Mouse (Mus musculus): Measurements from ENCODE around the gene Ppm1h. TPM values are rescaled to one million over a fixed set of nuclear protein-coding genes. Genes with fewer than 3 reads are reported as not detected.

Ppm1h gene
- total RNA-seq, 2 experiments from 2014 or later, result 5.0 to 6.5 TPM

GRCm38 (mm10) chr10:122696335-122696734 is 17.8 kb downstream of the Ppm1h start:
- ATAC-seq (replicated peaks; ENCODE audit: low FRiP score, poor library complexity, severe bottlenecking), result no peak

DNA sequence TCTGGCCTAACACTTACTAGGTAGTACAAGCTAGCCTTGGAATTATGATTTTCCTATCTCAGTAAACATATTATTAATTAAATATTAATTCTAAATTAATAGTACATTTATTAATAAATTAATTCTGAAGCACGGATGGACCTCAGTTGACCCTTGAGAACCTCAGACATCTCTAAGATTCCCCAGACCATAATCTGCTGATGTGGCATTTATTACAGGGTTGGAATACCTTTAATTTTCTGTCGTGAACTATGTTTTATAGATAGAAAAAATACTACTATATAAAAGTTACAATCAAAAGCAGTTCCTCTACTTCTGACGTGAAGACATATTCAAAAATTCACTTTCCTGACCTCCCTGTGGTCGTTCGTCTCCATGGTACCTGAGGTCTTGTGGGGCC is 19.8 kb downstream of the Ppm1h start:
- ATAC-seq (replicated peaks; ENCODE audit: low FRiP score, poor library complexity, severe bottlenecking), result no peak

DNA sequence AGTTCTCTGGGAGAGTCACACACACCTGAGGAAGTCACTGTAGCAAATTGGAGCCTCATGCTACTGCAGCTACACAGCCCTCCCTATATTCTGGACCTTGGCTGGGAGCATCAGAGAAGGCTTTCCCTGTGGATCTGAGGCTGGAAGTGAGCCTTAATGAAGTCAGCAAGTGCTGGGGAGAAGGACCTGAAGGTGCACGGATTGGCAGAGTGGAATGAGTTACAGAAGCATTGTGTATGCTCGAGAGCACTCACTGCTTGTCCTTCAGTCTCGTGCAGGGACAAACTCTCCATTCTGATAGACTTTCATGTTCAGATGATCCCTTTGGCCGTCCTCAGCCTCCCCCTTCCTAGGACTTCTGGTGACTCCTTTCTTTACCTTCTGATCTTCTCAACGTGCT is 26.3 kb downstream of the Ppm1h start:
- no peak for ATAC-seq (replicated peaks; ENCODE audit: low FRiP score, poor library complexity, severe bottlenecking)

- no peak for ATAC-seq (replicated peaks; ENCODE audit: low FRiP score, poor library complexity, severe bottlenecking)
Measured at GRCm38 (mm10) chr10:122705457-122705856, 26.9 kb downstream of the Ppm1h start.

GRCm38 (mm10) chr10:122711381-122711811 is 32.8 kb downstream of the Ppm1h start:
- ATAC-seq (replicated peaks; ENCODE audit: low FRiP score, poor library complexity, severe bottlenecking), result no peak

DNA sequence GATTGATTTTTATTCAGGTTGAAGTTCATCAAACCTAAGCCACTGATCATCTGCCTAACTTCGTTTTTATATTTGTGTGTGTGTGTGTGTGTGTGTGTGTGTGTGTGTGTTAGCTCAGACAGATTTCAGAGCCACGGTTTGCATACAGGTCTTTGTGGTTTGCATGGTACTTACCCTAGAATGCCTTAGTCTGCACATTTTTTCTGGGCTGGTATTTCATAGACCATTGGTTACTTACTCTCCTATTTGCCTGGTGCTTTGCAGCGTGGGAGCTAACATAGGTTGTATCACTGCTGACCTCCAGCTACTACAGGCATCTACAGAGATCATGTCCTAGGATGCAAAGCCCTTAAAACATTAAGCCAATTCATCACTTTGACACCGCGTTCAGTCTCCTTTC is 33.7 kb downstream of the Ppm1h start:
- no peak for ATAC-seq (replicated peaks; ENCODE audit: low FRiP score, poor library complexity, severe bottlenecking)

DNA sequence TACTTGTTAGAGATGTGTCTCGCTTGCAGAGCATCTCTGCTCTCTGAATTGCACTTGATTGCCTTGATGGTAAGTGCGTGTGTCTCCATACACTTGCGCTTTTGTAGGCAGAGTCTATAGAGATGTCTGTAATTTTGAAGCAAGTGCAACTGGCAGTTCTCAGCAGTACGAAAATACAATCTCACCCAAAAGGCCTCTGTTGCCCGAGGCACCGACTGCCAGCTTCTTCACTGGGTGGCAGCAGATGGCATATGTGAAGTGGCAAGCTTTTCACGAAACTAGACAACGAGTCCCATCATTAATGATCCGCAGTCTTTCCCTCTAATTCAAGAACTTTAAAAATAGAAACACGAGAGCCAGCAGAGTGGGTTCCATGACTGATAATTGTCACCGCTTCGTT is 37.3 kb downstream of the Ppm1h start:
- no peak for ATAC-seq (replicated peaks; ENCODE audit: low FRiP score, poor library complexity, severe bottlenecking)

DNA sequence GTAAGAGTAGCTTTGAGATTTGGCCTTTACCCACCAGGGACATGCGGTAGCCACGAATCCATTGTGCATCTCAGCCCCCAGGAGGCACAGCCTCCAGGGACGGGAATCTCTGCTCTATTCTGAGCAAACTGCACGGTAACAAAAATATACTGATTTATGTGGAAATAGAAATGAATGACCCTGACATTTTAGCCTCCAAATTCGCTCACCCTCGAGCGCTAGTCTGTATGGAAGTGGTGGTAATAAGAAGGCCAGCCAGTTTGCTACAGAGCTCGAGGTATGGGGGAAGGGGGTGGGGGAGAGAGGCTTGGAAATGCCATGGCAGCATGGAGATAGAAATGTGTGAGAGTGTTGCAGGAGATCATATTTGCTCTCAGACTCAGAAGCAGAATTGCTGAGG is 37.7 kb downstream of the Ppm1h start:
- ATAC-seq (replicated peaks; ENCODE audit: low FRiP score, poor library complexity, severe bottlenecking), result no peak

DNA sequence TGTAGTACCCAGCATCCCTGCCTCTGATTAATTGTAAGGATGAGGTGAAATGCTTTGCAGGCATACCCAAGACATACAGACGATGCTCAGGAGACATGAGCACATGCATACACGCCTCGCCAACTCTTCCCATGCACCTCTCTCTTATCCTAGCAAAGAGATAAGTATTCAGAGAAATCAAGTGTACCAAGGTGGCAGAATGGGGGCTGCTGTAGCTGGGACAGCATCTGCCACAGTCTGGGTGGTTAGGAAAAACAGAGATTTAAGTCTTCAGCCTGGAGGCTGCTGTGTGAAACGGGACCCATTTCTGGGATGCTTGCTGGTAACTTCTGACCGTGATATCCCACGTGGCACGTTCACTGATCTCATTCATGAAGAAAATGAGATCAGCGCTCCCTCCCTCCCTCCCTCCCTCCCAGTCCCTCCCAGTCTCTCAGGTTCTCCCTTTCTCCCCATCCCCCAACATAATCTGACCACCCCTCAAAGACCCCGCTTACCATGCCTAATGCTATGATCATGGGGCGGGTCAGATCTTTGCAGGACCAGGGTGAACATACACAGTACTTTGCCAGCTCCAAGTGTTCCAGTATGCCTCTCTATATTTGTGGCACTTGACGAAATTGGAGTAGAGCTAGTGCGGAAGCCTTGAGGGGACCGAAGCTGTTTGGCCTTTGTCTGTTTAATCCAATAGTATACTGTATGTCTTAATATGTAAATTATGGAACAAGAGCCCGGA is 38.3 kb downstream of the Ppm1h start:
- ATAC-seq (replicated peaks; ENCODE audit: low FRiP score, poor library complexity, severe bottlenecking), result no peak

GRCm38 (mm10) chr10:122717754-122718415 is 39.3 kb downstream of the Ppm1h start:
- ATAC-seq (replicated peaks; ENCODE audit: low FRiP score, poor library complexity, severe bottlenecking), result no peak

DNA sequence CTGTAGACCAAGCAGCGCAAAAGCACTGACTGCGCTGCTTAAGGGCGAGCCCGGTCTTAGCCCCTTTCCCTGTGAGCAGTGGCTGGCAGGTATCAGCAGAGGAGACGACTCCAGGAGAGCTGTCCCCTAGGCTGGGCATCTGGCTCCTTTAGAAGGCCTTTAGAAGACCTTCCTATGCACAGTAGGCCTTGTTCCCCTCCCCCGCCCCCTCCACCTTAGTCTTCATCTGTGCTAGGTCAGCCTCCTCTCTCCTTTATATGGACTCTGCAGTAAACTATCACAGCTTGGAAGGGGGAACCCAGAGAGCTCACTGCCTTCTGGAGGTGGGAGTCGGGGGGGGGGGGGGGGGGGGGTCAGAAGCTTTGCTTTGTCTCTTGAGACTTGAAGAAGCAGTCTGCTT is 40.4 kb downstream of the Ppm1h start:
- no peak for ATAC-seq (replicated peaks; ENCODE audit: low FRiP score, poor library complexity, severe bottlenecking)

GRCm38 (mm10) chr10:122722111-122722510 is 43.5 kb downstream of the Ppm1h start:
- no peak for ATAC-seq (replicated peaks; ENCODE audit: low FRiP score, poor library complexity, severe bottlenecking)

DNA sequence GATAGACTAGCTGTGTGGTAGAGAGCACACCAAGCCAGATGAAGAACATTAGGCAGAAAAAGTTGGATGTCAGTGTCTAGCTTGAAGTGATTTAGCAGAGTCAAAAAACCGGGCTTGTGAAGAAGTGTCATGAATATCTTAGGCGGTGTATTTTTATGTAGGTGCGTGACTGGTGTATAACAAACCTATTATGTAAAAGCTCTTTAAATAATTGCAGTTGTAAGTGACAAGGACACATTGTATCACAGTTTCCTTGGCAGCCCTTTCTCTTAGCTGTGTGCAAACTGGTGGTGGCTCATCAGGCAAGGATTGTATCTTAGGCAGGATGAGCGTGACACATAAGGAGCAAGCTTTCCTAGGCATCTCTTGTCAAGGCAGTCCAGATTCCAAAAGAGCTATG is 46.1 kb downstream of the Ppm1h start:
- ATAC-seq (replicated peaks; ENCODE audit: low FRiP score, poor library complexity, severe bottlenecking), result no peak

GRCm38 (mm10) chr10:122727228-122727627 is 48.7 kb downstream of the Ppm1h start:
- ATAC-seq (replicated peaks; ENCODE audit: low FRiP score, poor library complexity, severe bottlenecking), result no peak

DNA sequence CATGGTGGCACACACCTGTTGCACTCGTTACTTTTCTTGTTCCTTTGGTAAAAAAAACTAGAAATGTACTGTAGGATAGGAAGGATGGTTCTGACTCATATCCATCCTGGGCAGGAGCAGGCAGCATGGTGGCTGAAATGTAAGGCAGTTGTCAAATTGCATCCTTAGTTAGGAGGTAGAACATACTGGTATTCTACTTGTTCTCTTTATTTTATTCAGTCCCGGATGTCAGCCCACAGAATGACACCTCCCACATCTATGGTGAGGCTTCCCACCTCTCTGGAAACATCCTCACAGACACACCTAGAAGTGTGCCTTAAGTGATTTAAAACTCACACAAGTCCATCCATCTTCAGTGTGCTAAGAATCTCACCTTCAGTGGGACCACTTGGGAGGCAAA is 49.6 kb downstream of the Ppm1h start:
- no peak for ATAC-seq (replicated peaks; ENCODE audit: low FRiP score, poor library complexity, severe bottlenecking)

- no peak for ATAC-seq (replicated peaks; ENCODE audit: low FRiP score, poor library complexity, severe bottlenecking)
Measured at GRCm38 (mm10) chr10:122732146-122732545, 53.6 kb downstream of the Ppm1h start.

DNA sequence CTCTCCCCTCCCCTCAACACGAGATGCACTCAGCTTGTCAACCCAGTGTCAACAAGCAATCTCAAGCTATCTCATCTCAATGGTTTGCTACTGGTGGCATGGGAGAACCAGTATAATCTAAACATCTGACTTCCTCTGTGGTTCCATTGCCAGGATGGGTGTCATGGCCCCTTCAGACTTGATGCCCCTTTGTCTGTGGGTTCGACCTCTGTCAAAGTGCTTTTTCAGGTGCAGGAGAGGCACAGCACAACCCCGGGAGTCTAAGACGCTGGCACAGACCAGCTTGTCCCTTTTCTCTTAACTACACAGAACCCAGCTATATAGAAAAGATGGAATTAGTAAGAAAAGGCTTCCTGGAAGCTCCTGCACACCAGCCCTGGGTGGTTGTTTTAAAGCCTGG is 56.0 kb downstream of the Ppm1h start:
- no peak for ATAC-seq (replicated peaks; ENCODE audit: low FRiP score, poor library complexity, severe bottlenecking)

DNA sequence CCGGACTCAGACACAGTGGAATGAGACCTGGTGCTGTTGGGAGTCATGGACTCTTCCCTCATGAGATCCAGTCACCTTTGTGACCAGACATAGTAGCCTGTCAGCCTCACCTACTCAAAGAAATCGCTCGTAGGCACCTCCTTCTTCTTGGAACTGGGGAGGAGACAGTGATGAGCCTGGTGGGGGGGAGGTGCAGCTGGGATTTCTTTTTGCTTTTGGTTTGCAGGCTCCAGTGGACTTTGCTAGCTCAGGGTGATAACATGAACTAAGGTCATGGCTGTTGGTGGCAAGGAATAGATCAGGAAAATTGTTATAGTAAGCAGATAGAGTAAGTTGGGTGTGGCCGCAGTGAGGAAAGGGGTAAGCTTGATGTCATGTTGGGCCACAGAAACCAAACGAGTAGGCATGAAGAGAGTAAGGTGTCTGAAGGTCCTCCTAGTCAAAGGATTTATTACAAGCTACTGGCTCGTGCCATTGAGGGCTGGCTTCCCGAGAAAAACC is 56.8 kb downstream of the Ppm1h start:
- ATAC-seq (replicated peaks; ENCODE audit: low FRiP score, poor library complexity, severe bottlenecking), result no peak

DNA sequence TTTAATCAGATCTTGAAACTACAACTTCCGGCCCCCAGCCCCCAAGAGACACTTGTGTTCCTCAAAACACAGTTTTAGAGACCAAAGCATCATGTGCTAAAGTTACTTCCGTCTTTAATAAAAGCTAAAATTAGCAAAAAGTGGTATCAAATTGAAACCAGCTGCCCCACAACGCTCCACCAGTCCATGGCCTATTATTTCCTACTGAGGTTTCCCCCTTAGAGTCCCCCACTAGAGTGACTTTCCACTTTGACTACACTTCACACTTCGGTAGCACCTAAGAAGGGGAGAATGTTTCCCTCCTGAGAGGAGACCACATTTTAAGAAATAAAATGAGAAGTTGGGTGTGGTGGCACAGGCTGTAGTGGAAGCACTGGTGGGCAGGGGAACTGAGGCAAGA is 58.3 kb downstream of the Ppm1h start:
- no peak for ATAC-seq (replicated peaks; ENCODE audit: low FRiP score, poor library complexity, severe bottlenecking)

- ATAC-seq (replicated peaks; ENCODE audit: low FRiP score, poor library complexity, severe bottlenecking), result no peak
Measured at GRCm38 (mm10) chr10:122738526-122738925, 60.0 kb downstream of the Ppm1h start.

- no peak for ATAC-seq (replicated peaks; ENCODE audit: low FRiP score, poor library complexity, severe bottlenecking)
Measured at GRCm38 (mm10) chr10:122739037-122739436, 60.5 kb downstream of the Ppm1h start.

Data from erythroblast, adult 5-6 weeks (primary cell).